Mouse (Mus musculus): Measurements from ENCODE around the gene Anks6. TPM values are rescaled to one million over a fixed set of nuclear protein-coding genes. Genes with fewer than 3 reads are reported as not detected.

Gene Anks6
- 19.6 and 20.4 TPM in 2 replicates for polyA plus RNA-seq (2012; rRNA removed)

DNA sequence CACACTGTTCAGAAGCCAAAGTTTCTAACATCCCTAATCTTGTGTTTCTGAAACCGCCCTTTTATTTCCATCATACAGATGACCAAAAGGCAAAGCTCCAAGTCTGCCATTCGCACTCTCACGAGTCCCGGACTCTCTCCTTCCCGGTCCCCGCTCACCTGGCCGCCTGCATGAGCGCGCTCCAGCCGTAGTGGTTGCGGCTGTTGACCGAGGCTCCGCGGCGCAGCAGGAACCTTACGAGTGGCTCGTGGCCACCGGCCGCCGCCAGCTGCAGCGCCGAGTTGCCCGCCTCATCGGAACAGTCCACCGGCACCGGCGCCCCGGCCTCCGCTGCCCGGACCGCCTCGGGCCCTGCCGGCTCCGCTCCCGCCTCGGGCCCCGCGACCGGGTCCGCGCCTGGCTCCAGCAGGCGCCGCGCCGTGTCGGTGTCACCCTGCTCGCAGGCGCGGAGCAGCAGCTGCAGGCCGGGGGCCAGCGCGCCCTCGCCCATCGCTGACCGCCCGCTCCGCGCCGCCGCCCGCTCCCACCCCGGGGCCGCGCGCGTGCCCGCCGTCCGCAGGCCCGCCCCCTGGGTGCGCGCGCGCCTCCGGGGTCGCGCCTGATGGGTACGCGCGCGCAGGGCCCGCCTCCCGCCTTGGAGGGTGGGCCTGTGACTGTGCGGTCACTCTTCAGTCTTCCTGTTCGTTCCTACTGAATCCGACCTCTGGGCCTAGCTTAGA is at the start of gene Anks6:
Gene Anks6, minus strand, starts transcription at position 637 of the 719 bp plus-strand sequence.

DNA sequence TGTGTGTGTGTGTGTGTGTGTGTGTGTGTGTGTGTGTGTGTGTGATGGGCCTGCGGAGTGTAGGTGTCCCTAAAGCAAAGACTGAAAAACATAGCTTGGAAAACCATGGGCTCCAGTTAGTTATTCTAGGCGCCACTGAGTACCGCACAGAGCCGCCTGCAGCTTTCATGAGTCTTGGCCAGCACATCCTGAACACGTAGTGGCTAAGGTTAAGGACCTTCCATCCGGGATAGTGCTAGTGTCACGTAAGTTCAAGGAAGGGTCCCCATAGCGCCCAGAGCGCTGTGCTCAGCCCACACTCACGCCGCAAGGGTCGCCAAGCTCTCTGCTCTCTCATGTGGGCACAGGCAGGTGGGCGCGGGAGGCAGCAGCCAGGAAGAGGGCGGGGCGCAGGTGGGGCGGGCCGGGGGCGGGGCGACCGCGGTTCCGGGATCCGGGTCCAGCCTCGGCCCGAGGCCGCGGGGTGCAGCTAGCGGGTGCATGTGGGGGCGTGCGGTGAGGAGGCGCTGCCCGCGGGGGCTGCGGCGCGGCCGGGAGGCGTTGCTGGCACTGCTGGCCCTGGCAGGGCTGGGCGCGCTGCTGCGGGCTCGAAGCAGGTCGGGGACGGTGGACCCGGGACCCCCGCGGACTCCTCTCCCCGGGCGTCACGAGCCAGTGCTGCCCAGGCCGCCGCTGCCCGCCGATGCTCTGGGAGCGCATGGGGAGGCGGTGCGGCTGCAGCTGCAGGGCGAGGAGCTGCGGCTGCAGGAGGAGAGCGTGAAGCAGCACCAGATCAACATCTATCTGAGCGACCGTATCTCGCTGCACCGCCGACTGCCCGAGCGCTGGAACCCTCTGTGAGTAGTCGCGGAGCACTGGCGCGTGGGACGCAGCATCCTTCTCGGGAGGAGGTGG is 34.5 kb upstream of the Anks6 start, which contains the start of gene Galnt12:
Gene Galnt12, plus strand, starts transcription at position 417 of the 894 bp plus-strand sequence.

DNA sequence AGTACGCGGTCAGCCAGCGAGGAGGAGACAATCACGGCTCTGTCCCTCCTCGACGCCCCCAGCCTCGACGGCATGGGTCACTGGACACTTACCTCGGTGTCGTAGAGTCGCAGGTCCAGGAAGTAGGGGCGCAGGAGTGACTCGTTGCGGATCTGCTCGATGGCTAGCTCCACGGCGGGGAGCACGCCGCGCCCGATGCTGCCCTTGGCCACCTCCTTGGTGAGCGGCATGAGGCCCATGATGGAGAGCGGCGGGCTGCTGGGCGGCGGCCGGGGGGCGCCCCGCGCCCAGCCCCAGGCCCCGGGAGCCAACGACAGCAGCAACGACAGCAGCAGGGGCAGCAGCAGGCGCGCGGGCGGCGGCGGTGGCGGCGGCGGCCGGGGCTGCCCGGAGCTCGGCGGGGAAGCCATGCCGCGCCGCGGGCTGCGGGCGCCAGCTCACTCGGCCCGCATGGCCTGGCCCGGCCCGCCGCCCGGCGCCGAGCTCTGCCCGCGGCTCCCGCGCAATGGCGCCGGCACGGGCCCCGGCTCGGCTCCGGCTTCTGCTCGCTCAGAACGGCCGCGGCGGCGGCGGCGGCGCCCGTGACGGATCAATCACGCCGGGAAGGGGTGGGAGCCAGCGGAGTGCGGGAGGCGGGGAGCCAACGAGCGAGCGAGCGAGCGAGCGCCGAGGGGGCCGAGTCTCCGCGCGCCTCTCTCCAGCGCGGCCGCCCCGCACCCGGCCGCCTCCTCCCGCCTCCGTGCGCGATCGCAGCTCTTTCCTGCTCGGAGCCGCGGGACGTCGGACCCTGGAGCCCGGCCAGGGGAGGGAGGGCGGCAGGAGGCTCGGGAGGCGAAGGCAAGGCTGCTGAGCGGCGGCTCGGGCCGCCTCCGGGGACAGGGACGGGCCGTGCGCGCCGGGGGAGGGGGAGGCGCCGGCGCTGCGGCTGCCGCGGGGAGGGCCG is 65.9 kb downstream of the Anks6 start, which contains the start of gene Gabbr2:
Gene Gabbr2, minus strand, starts transcription at position 858 of the 943 bp plus-strand sequence.

Other genes with a start within 250 kb of the Anks6 start
- 34.9 and 36.0 TPM in 2 replicates for gene Gabbr2, start 65.6 kb downstream of the Anks6 start, polyA plus RNA-seq (2012; rRNA removed)
- 1.6 and 1.9 TPM in 2 replicates for gene Galnt12, start 34.5 kb upstream of the Anks6 start, polyA plus RNA-seq (2012; rRNA removed)
- 24.0 and 29.0 TPM in 2 replicates for gene Col15a1, start 150.7 kb upstream of the Anks6 start, polyA plus RNA-seq (2012; rRNA removed)